ENCODE assay signal across 11 mouse cellular contexts in genomic region chr4:48100217-48100616, GRCm38 (mm10). TPM values are rescaled to one million over a fixed set of nuclear protein-coding genes. Genes with fewer than 3 reads are reported as not detected.
"Had no signal": no experiment of that assay in that cellular context is flagged by ENCODE, and none has a peak within 500 bp of the region (broad histone marks: within the 10 kb centered on the region; RNA-seq: fewer than 3 reads in every experiment).

No protein-coding gene starts in this region.

- H3K36me3 ChIP-seq: midbrain, embryonic 10.5 days; midbrain, embryonic 13.5 days; midbrain, embryonic 15.5 days; neural tube, embryonic 13.5 days; neural tube, embryonic 15.5 days; stomach, embryonic 15.5 days had no signal

- H3K9ac ChIP-seq: liver, embryonic 14.5 days; lung, embryonic 14.5 days; midbrain, embryonic 13.5 days; midbrain, embryonic 15.5 days; neural tube, embryonic 13.5 days; neural tube, embryonic 15.5 days; stomach, embryonic 15.5 days had no signal

- H3K27me3 ChIP-seq: midbrain, embryonic 15.5 days; neural tube, embryonic 13.5 days; stomach, embryonic 15.5 days had no signal

- H3K4me3 ChIP-seq: midbrain, embryonic 10.5 days; midbrain, embryonic 13.5 days; midbrain, embryonic 15.5 days; myocyte; neural tube, embryonic 13.5 days; neural tube, embryonic 15.5 days; stomach, embryonic 15.5 days had no signal

- H3K4me2 ChIP-seq: lung, embryonic 14.5 days; midbrain, embryonic 13.5 days; midbrain, embryonic 15.5 days; neural tube, embryonic 13.5 days; neural tube, embryonic 15.5 days; stomach, embryonic 15.5 days had no signal

- ATAC-seq: midbrain, embryonic 13.5 days; midbrain, embryonic 15.5 days had no signal

- H3K4me1 ChIP-seq: midbrain, embryonic 10.5 days; midbrain, embryonic 13.5 days; midbrain, embryonic 15.5 days; neural tube, embryonic 13.5 days; neural tube, embryonic 15.5 days; stomach, embryonic 15.5 days had no signal

- H3K27ac ChIP-seq: liver, embryonic 14.5 days; midbrain, embryonic 10.5 days; midbrain, embryonic 13.5 days; midbrain, embryonic 15.5 days; neural tube, embryonic 13.5 days; neural tube, embryonic 15.5 days; stomach, embryonic 15.5 days; stomach, postnatal 0 days had no signal

- H3K9me3 ChIP-seq: midbrain, embryonic 10.5 days; midbrain, embryonic 13.5 days; midbrain, embryonic 15.5 days; neural tube, embryonic 13.5 days; neural tube, embryonic 15.5 days; stomach, embryonic 15.5 days had no signal

RNA-seq across cellular contexts. Expression of gene Nr4a3, which starts 55.3 kb away (rescaled TPM):
- polyA plus RNA-seq: liver, embryonic 16.5 days had no signal
